Mouse (Mus musculus): ENCODE data around the gene Tada3. TPM values are rescaled to one million over a fixed set of nuclear protein-coding genes. Genes with fewer than 3 reads are reported as not detected.

Gene Tada3
- total and polyA plus RNA-seq, 3 experiments: 25.0 to 62.2 TPM; not detected in 1

DNA sequence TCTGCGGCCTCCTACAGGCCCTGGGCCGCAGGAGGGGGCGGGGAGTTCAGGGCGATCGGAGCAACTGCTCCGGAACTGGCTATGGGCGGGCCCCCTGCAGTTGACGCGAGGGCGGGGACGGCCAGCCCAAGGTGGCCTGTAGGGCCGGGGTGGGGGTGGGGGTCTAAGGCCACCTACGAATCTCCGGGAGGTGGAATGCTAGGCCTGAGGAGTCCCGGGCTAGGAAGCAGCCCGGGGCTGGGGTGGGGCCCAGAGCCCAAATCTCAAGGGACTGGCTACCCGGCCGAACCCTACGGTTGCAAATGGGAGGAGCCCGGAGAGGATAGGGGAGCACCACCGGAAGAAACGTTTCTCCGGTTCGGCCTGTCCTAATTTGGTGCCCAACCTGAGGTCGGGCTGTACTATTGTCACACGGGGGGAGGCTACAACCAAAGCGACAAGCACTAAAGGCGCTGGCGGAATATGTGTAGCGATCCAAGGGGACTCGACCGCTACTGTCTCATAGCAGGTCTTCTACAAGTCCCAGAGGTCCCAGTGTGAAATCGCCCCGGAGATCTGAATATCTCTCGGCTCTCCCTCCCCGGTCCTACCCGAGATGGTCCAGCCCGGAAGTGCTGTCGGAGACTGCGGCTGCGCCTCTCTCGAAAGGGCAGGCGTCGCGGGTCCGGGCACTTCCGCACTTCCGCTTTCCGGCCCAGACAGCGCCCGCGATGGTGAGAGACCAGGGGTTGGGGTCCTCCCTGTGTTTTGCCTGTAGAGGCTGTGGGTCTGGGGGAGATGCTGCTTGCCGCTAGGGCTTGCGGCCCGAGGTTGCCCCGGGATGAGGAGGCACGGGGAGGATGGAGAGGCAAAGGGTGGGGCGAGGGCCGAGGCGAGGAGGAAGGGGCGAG, at the start of gene Tada3, which contains the start of gene Arpc4 (continued):
- TF ChIP-seq ZC3H11A (IDR thresholded peaks at IDR 0.05; ENCODE audit: low read depth, low read length) (no peak), UBTF (IDR thresholded peaks at IDR 0.05; ENCODE audit: borderline replicate concordance, insufficient read depth, low read depth, low read length) (no peak), RCOR1 (IDR thresholded peaks at IDR 0.05; ENCODE audit: low read depth, low read length) (no peak), GABPA (IDR thresholded peaks at IDR 0.05; ENCODE audit: low read depth, low read length) (no peak), ZKSCAN1 (IDR thresholded peaks at IDR 0.05; ENCODE audit: low read depth, low read length) (no peak)

DNA sequence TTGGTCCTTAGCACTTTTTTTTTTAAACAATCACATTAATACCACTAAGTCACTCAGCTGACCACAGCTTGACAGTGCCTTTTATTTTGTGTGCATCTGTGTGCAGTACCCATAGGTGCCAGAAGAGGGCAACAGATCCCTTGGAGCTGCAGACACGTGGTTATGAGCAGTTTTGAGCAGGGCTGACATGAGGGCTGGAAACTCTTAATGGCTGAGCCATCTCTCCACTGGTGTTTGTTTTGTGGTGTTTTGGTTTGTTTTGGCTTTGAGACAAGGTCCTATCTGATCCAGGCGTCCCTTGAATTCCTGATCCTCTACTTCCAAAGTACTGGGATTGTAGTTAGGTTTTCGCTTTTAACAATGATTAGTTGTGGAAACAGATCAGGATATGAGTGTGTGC, 49.7 kb upstream of the Tada3 start:
- DNase-seq (ENCODE audit: low read depth, low spot score): peak; percentile 78
- H3K36me3 ChIP-seq (ENCODE audit: control insufficient read depth in 1 of 2, insufficient read depth in 2 of 2, low read length in 2 of 2): peaks cover 0 to 3% of the 10 kb centered on the region in 2 experiments; a peak in 2 of 4 replicates
- H3K4me1 ChIP-seq (ENCODE audit: control insufficient read depth in 1 of 2, insufficient read depth in 2 of 2, low read length in 2 of 2): peaks cover 6 to 12% of the 10 kb centered on the region in 2 experiments; a peak in 3 of 4 replicates
- no peaks in the 10 kb centered on the region for H3K79me2 ChIP-seq (ENCODE audit: control insufficient read depth, insufficient read depth, low read length, poor library complexity)
- no peaks in the 10 kb centered on the region for H3K9me3 ChIP-seq (replicated peaks; ENCODE audit: insufficient read depth, low read length)
- H3K4me3 ChIP-seq (ENCODE audit: control insufficient read depth in 1 of 2, insufficient read depth in 1 of 2, low read depth in 2 of 2, low read length in 2 of 2): no peak overlapping the region
- H3K27ac ChIP-seq (ENCODE audit: control insufficient read depth, low read depth, low read length): no peak overlapping the region
- no peaks in the 10 kb centered on the region for H3K27me3 ChIP-seq (ENCODE audit: control insufficient read depth in 1 of 2, insufficient read depth in 2 of 2, low read length in 2 of 2)
- TF ChIP-seq MYB (IDR thresholded peaks at IDR 0.05; ENCODE audit: low read depth, low read length) (no peak), HCFC1 (IDR thresholded peaks at IDR 0.05; ENCODE audit: low read depth, low read length) (no peak), MXI1 (IDR thresholded peaks at IDR 0.05; ENCODE audit: low read depth, low read length) (peak; percentile 50; the same call in 1 of the 2 replicates), EP300 (IDR thresholded peaks at IDR 0.05; ENCODE audit: low read depth in 1 of 2, low read length in 2 of 2) (no peak), MYC (IDR thresholded peaks at IDR 0.05; ENCODE audit: low read depth, low read length) (peak; percentile 98), SMC3 (IDR thresholded peaks at IDR 0.05; ENCODE audit: low read depth, low read length) (peak; percentile 50), NRF1 (IDR thresholded peaks at IDR 0.05; ENCODE audit: insufficient read depth, low read depth, low read length, poor library complexity, severe bottlenecking) (no peak), RCOR1 (IDR thresholded peaks at IDR 0.05; ENCODE audit: low read depth, low read length) (peak; percentile 11; the same call in 1 of the 2 replicates), USF2 (IDR thresholded peaks at IDR 0.05; ENCODE audit: borderline replicate concordance in 1 of 2, insufficient read depth in 1 of 2, low read depth in 1 of 2, low read length in 2 of 2) (no peak), CTCF (IDR thresholded peaks at IDR 0.05 in 2 of 3, conservative IDR thresholded peaks at IDR 0.05 in 1 of 3; ENCODE audit: control insufficient read depth in 1 of 3, insufficient read depth in 1 of 3, low read depth in 2 of 3, low read length in 3 of 3, poor library complexity in 1 of 3, severe bottlenecking in 1 of 3) (peak; percentile 69 to 87 (median 76)), ELF1 (IDR thresholded peaks at IDR 0.05; ENCODE audit: low read depth, low read length) (no peak), ZC3H11A (IDR thresholded peaks at IDR 0.05; ENCODE audit: low read depth, low read length) (peak; percentile 39), NELFE (IDR thresholded peaks at IDR 0.05; ENCODE audit: low read depth, low read length) (no peak), MAX (IDR thresholded peaks at IDR 0.05; ENCODE audit: low read length) (peak; percentile 91), POLR2AphosphoS2 (IDR thresholded peaks at IDR 0.05; ENCODE audit: low read length) (no peak), TCF12 (IDR thresholded peaks at IDR 0.05; ENCODE audit: low read depth, low read length) (no peak), USF1 (IDR thresholded peaks at IDR 0.05; ENCODE audit: low read depth, low read length) (peak; percentile 80), ZNF384 (IDR thresholded peaks at IDR 0.05; ENCODE audit: low read depth, low read length) (no peak), RAD21 (IDR thresholded peaks at IDR 0.05; ENCODE audit: low read depth, low read length) (peak; percentile 57)
- H3K9ac ChIP-seq (ENCODE audit: control insufficient read depth, low read depth, low read length, poor library complexity, severe bottlenecking): no peak overlapping the region
